Mouse (Mus musculus) frontal cortex, adult 2 months (tissue): ENCODE measurements around the gene Vamp1. TPM values are rescaled to one million over a fixed set of nuclear protein-coding genes. Genes with fewer than 3 reads are reported as not detected.
"Not testable (repeated sequence)": the region's sequence is repeated elsewhere in the genome, so short reads cannot be mapped to it uniquely, and the experiment has no call there.

Experiments used
- DNase-seq, 2 experiments: peaks; one replicate each; pipeline ENCODE4 v3.0.0; 2022; ENCODE audit warnings: low spot score in 1 of 2; ENCODE audit errors: extremely low spot score in 1 of 2
- polyA plus RNA-seq: library from polyadenylated mRNA; depleted of rRNA; stranded (reverse); fragments of >200 nt; gene quantifications from 2 replicates; pipeline ENCODE4 v1.2.3, GENCODE M21; 2012; rRNA removed

Gene Vamp1
- polyA plus RNA-seq, 1 experiment = 81.5 TPM

DNA sequence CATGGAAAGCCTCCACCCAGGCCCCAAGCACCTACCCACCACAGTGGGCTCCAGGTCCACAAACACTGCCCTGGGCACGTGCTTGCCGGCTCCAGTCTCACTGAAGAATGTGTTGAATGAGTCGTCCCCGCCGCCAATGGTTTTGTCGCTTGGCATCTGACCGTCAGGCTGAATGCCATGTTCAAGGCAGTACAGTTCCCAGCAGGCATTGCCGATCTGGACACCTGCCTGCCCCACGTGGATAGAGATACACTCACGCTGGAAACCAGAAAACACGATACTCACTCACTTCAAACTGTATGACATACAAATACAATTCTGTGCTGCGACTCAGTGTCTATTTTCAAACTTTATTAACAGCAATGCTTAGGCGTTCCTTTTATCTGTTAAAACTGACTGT, 67.4 kb downstream of the Vamp1 start:
- DNase-seq = not testable (repeated sequence)

DNA sequence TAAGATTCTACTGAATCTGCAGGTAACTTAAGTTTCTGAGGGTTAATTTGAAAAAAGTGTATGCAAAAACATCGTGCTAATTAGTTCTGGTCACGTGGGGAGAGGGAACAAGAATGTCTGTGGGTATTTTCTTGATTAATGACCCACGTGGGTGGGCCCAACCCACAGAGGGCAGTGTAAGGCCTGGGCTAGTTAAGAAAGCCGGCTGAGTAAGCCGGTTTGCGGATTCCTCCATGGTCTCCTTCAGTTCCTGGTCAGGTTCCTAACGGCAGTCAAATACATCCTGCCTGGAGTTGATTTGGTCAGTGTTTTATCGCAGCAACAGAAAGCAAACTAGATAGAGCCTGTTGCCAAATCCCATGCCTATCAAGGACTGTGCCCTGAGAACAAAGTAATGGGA, 68.9 kb downstream of the Vamp1 start:
- no peak for DNase-seq

DNA sequence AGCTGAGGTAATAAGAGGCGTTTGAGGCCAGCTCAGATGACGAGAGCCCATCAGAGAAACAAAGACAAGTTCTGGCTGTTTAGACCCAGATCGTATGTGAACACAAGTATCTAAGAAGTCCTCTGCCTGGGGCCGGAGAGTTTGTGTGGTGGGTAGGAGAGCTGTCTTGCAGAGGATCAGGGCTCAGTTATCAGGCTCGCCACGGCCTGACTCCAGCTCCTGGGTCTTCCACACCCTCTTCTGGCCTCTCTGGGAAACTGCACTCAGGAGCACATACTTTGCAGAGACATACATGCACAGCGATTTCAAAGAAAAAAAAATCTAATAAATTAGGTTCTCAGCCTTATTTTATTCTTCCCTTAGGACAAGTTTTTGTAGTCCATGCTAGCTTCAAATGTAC, 69.4 kb downstream of the Vamp1 start:
- DNase-seq = no peak

DNA sequence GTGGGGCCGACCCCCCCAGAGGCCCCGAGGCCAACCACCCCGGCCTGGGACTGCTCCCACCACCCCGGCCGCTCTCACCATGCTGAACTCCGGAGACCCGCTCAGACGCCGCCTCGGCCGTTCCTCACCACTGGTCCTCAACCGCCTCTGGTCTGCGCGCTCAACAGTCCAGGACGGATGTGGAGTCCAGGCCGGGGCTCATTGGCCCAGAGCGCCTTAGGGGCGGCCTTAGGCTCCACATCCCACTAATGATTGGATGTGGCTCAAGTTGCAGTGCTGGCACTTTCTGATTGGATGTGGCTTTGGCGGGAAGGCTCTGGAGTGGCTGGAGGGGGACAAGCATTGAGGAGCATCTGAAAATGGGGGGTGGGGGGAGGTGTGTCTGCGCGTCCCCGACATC, 70.5 kb downstream of the Vamp1 start, which contains the start of gene Tuba3a:
Tuba3a (minus strand) TSS at position 153 of the 400 bp plus-strand sequence.
- no peak for DNase-seq

DNA sequence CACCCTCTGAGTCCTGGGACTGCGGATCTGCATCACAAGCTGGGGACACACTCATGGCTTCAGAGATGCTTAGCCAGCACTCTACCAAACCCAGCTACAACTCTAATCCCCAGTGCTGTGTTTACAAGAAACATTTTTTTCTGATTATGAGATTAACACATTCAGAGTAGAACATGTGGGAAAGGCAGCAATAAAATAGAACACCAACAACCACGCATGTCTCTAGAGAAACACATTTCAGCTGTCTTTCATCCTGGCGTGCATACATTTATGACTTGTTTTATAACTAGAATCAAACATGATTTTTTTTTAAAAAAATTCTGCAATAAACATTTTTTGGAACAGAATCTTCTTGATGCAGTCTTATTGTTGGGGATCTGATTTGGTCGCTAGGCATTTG, 71.6 kb downstream of the Vamp1 start:
- DNase-seq = no peak

DNA sequence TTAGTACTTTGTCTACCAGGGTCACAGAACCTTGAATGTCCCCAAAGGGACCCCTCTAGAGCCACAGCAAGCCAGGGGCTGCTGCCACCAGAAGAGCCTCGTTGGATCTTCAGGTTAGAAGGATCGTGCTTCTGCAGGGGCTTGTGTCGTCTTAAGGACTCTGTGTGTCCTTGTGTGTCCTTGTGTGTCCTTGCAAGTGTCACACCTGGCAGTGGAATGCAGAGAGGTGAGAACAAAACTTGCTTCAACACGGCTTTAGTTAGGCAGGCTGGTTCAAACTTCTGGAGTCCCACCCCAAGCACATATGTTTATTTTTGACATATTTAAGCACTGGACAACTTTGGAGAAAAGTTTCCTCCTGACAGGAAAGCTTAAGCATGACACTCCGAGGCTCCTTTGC, 73.4 kb downstream of the Vamp1 start:
- no peak for DNase-seq

DNA sequence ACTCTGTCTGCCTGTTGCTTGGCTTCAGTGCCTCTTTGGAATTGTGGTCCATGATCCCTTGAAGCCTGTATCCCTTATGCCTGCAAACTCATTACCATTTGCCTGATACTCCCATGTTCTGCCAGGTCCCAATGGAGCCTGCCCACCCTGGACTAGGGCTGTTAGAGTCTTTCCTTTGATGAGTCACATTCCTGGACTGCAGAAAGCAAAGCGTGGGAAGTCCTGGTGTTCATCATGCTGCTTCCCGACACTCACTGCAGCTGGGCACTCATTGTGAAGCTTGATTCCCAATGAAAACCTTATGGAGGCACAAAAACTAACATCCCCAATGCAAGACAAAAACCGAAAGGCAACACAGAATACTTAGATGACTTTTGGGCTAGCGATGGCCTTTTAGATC, 76.0 kb downstream of the Vamp1 start:
- peak in 1 of 2 experiments; percentile 55 for DNase-seq

DNA sequence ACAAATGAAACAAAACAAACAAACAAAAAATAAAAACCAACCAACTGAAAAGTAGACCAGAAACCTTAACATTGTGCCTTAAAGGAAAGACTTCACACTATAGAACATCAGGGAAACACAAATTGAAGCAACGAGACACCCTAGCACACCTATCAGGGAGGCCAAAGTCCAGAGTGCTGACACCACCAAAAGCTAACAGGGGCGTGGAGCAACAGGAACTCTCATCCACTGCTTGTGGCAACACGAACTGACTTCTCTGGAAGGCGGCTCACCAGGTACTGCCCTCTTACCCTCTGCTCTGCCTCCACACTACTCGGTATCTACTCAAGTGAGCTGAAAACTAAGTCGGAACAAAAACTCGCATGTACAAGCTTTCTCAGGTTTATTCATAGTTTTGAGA, 76.9 kb downstream of the Vamp1 start:
- DNase-seq = no peak

DNA sequence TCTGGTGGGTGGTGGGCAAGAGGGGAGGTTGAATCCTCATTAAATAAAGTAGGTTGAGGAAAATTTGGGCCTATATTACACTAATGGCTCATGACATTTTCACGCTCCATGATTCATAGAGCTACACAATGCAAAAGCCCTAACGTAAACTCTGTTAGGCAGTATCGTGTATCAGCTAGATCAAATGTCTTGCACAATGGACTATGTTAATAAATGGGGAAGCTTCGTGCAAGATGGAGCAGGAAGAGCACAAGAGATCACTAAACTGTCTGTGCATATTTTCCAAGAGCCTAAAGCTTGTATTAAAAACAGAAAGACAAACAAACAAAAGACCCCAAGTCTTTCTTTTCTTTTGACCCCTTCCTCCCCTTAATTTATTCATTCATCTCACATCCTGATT, 78.7 kb downstream of the Vamp1 start:
- DNase-seq = no peak

Other genes starting within 250 kb of the Vamp1 start
- 181 and 198 TPM in 2 replicates for gene Pianp, start 218.9 kb upstream of the Vamp1 start, polyA plus RNA-seq
- gene Zfp384, start 206.4 kb upstream of the Vamp1 start, polyA plus RNA-seq = 49.5 and 54.7 TPM in 2 replicates
- gene Ing4, start 175.8 kb upstream of the Vamp1 start, polyA plus RNA-seq = 70.8 and 74.9 TPM in 2 replicates
- 23.0 and 23.9 TPM in 2 replicates for gene Acrbp, start 165.9 kb upstream of the Vamp1 start, polyA plus RNA-seq
- 0.94 and 1.4 TPM in 2 replicates for gene Lpar5, start 147.6 kb upstream of the Vamp1 start, polyA plus RNA-seq
- 91.3 and 103 TPM in 2 replicates for gene Chd4, start 119.6 kb upstream of the Vamp1 start, polyA plus RNA-seq
- 22.0 and 22.3 TPM in 2 replicates for gene Nop2, start 83.6 kb upstream of the Vamp1 start, polyA plus RNA-seq
- gene Iffo1, start 70.3 kb upstream of the Vamp1 start, polyA plus RNA-seq = 86.9 and 94.3 TPM in 2 replicates
- gene Gapdh, start 49.1 kb upstream of the Vamp1 start, polyA plus RNA-seq = 4,623 and 6,295 TPM in 2 replicates
- 51.7 and 53.6 TPM in 2 replicates for gene Ncapd2, start 23.9 kb upstream of the Vamp1 start, polyA plus RNA-seq
- gene Mrpl51, start 23.8 kb upstream of the Vamp1 start, polyA plus RNA-seq = 46.7 and 48.7 TPM in 2 replicates
- gene Tapbpl, start 16.3 kb downstream of the Vamp1 start, polyA plus RNA-seq = 6.4 and 7.1 TPM in 2 replicates
- 0.14 TPM in 1 of 2 replicates, not detected in the other for gene Cd27, start 21.5 kb downstream of the Vamp1 start, polyA plus RNA-seq
- gene Tuba3a, start 70.5 kb downstream of the Vamp1 start, polyA plus RNA-seq = not detected in 2 replicates
- gene Ltbr, start 98.3 kb downstream of the Vamp1 start, polyA plus RNA-seq = 13.2 and 14.2 TPM in 2 replicates
- gene Scnn1a, start 105.1 kb downstream of the Vamp1 start, polyA plus RNA-seq = 1.6 and 1.7 TPM in 2 replicates
- 16.4 and 18.7 TPM in 2 replicates for gene Tnfrsf1a, start 133.8 kb downstream of the Vamp1 start, polyA plus RNA-seq
- gene Plekhg6, start 165.2 kb downstream of the Vamp1 start, polyA plus RNA-seq = 0.04 and 0.13 TPM in 2 replicates